Mouse (Mus musculus): ENCODE data around the gene Calr3.

Gene Calr3

GRCm38 (mm10) chr8:72443338-72443993, at the start of gene Calr3, which contains the start of gene 1700030K09Rik:
Gene Calr3 (minus strand): TSS chr8:72443870.
Gene 1700030K09Rik (plus strand): TSS chr8:72443880.
- DNase-seq = peak; percentile 99

GRCm38 (mm10) chr8:72493381-72493780, 49.7 kb upstream of the Calr3 start:
- DNase-seq = no peak

GRCm38 (mm10) chr8:72492622-72493081, 49.0 kb upstream of the Calr3 start:
- DNase-seq = peak; percentile 100

- peak; percentile 44 for DNase-seq
Measured at GRCm38 (mm10) chr8:72491680-72492621, 48.3 kb upstream of the Calr3 start, which contains the start of gene Slc35e1. Gene Slc35e1 (minus strand): TSS chr8:72492614.

- no peak for DNase-seq
Measured at GRCm38 (mm10) chr8:72491017-72491416, 47.3 kb upstream of the Calr3 start.

GRCm38 (mm10) chr8:72487014-72487413, 43.3 kb upstream of the Calr3 start:
- no peak for DNase-seq

GRCm38 (mm10) chr8:72485456-72486199, 42.0 kb upstream of the Calr3 start:
- peak; percentile 60 for DNase-seq

- peak; percentile 96 for DNase-seq
Measured at GRCm38 (mm10) chr8:72474826-72475546, 31.3 kb upstream of the Calr3 start, which contains the start of gene Cherp. Gene Cherp (minus strand): TSS chr8:72475226.

- DNase-seq = no peak
Measured at GRCm38 (mm10) chr8:72470684-72471083, 27.0 kb upstream of the Calr3 start.

- DNase-seq = no peak
Measured at GRCm38 (mm10) chr8:72469984-72470383, 26.3 kb upstream of the Calr3 start.

- no peak for DNase-seq
Measured at GRCm38 (mm10) chr8:72469243-72469642, 25.6 kb upstream of the Calr3 start.

GRCm38 (mm10) chr8:72464211-72464610, 20.5 kb upstream of the Calr3 start:
- no peak for DNase-seq

GRCm38 (mm10) chr8:72459881-72460533, 16.3 kb upstream of the Calr3 start:
- no peak for DNase-seq

- DNase-seq = no peak
Measured at GRCm38 (mm10) chr8:72458457-72458856, 14.8 kb upstream of the Calr3 start.

GRCm38 (mm10) chr8:72457806-72458205, 14.1 kb upstream of the Calr3 start:
- no peak for DNase-seq

GRCm38 (mm10) chr8:72455317-72455716, 11.6 kb upstream of the Calr3 start:
- no peak for DNase-seq

- no peak for DNase-seq
Measured at GRCm38 (mm10) chr8:72453904-72454303, 10.2 kb upstream of the Calr3 start.

GRCm38 (mm10) chr8:72451516-72451915, 7.8 kb upstream of the Calr3 start:
- DNase-seq = no peak

GRCm38 (mm10) chr8:72445071-72445470, 1.4 kb upstream of the Calr3 start:
- DNase-seq = no peak

GRCm38 (mm10) chr8:72443994-72444350, 302 bp upstream of the Calr3 start:
- no peak for DNase-seq

GRCm38 (mm10) chr8:72438248-72439015, 5.2 kb downstream of the Calr3 start:
- no peak for DNase-seq

Measured in right cerebral cortex, postnatal 14 days (tissue).